Mouse (Mus musculus) embryonic facial prominence, embryonic 11.5 days (tissue): Measurements from ENCODE around the gene Hs6st1. TPM values are rescaled to one million over a fixed set of nuclear protein-coding genes. Genes with fewer than 3 reads are reported as not detected.

ENCODE experiments used
- ATAC-seq: fragments of 200-750 bp; cut with Nextera tagmentation; replicated peaks from 2 replicates; pipeline ENCODE4 v1.8.0; 2017; ENCODE audit warnings: low read depth; ENCODE audit not compliant: insufficient number of reproducible peaks, low FRiP score, low TSS enrichment
- DNase-seq: peaks from one replicate; pipeline ENCODE4 v3.0.0-alpha.2; 2015; ENCODE audit warnings: low spot score
- H3K27ac ChIP-seq: fragments of 300-500 bp; sonication (generic); replicated peaks from 2 replicates; pipeline ENCODE4 v1.5.1; 2014; ENCODE audit warnings: mild to moderate bottlenecking, low read depth, low read length, control low read depth
- H3K27me3 ChIP-seq: fragments of 300-500 bp; sonication (generic); 2 replicates; pipeline ENCODE4 v1.6.1; 2014; ENCODE audit warnings: mild to moderate bottlenecking, low read length, moderate library complexity, mixed read lengths; ENCODE audit not compliant: control insufficient read depth, insufficient read depth
- H3K36me3 ChIP-seq: fragments of 300-500 bp; sonication (generic); replicated peaks from 2 replicates; pipeline ENCODE4 v1.6.1; 2014; ENCODE audit warnings: low read depth, mild to moderate bottlenecking, low read length, moderate library complexity, mixed read lengths; ENCODE audit not compliant: control insufficient read depth, insufficient read depth
- H3K4me1 ChIP-seq: fragments of 300-500 bp; sonication (generic); 2 replicates; pipeline ENCODE4 v1.6.1; 2014; ENCODE audit warnings: low read length, mixed read lengths; ENCODE audit not compliant: control insufficient read depth, insufficient read depth
- H3K4me2 ChIP-seq: fragments of 300-500 bp; sonication (generic); 2 replicates; pipeline ENCODE4 v1.6.1; 2014; ENCODE audit warnings: low read depth, mild to moderate bottlenecking, control low read depth, low read length, moderate library complexity
- H3K4me3 ChIP-seq: fragments of 300-500 bp; sonication (generic); 2 replicates; pipeline ENCODE4 v1.5.1; 2014; ENCODE audit warnings: low read depth, low read length, control low read depth
- H3K9ac ChIP-seq: fragments of 300-500 bp; sonication (generic); replicated peaks from 2 replicates; pipeline ENCODE4 v1.6.1; 2014; ENCODE audit warnings: mild to moderate bottlenecking, control low read depth, low read length
- H3K9me3 ChIP-seq: fragments of 300-500 bp; sonication (generic); replicated peaks from 2 replicates; pipeline ENCODE4 v1.6.1; 2016; ENCODE audit warnings: mild to moderate bottlenecking, low read length, inconsistent platforms, mixed read lengths; ENCODE audit not compliant: control insufficient read depth
- WGBS: fragments of 180-500 bp; shearing (Covaris S2); extraction: QIAGEN DNeasy Blood & Tissue Kit; methylation state at CpG from one replicate; pipeline ENCODE4 v1.1.7; 2014; 5-methylcytosine and 5-hydroxymethylcytosine counted together
- polyA plus RNA-seq: library from polyadenylated mRNA; unstranded; fragments of >200 nt; fragmentation: Nextera tagmentation; extraction: Ambion mirVana; gene quantifications from 2 replicates; pipeline ENCODE4 v1.2.1, GENCODE M21; 2014

Hs6st1 gene
- polyA plus RNA-seq, 1 experiment from 2014 or later = 10.9 TPM

- H3K9me3 ChIP-seq = no peaks in the 10 kb centered on the region
- WGBS = 84% methylated on average over 4 of the region's 4 CpGs
- H3K36me3 ChIP-seq = no peaks in the 10 kb centered on the region
- H3K27ac ChIP-seq = no peak overlapping the region
- H3K9ac ChIP-seq = no peak overlapping the region
- no peak for ATAC-seq
- H3K27me3 ChIP-seq = no peaks in the 10 kb centered on the region
- H3K4me1 ChIP-seq = no peaks in the 10 kb centered on the region
- H3K4me3 ChIP-seq = no peak overlapping the region
- no peak overlapping the region for H3K4me2 ChIP-seq
- DNase-seq = no peak
These were observed 51.2 kb downstream of the Hs6st1 start for GRCm38 (mm10) chr1:36119426-36119825.

GRCm38 (mm10) chr1:36121172-36121571 lies 53.0 kb downstream of the Hs6st1 start:
- Histone ChIP-seq H3K4me3 (no peak overlapping the region), H3K4me1 (no peaks in the 10 kb centered on the region), H3K9ac (no peak overlapping the region), H3K36me3 (no peaks in the 10 kb centered on the region), H3K9me3 (no peaks in the 10 kb centered on the region), H3K27me3 (no peaks in the 10 kb centered on the region), H3K4me2 (no peak overlapping the region), H3K27ac (no peak overlapping the region)
- WGBS = 83% methylated on average over 8 of the region's 8 CpGs
- ATAC-seq (no peak), DNase-seq (no peak)

GRCm38 (mm10) chr1:36125076-36125475 lies 56.9 kb downstream of the Hs6st1 start:
- Histone ChIP-seq H3K4me3 (no peak overlapping the region), H3K27ac (no peak overlapping the region), H3K36me3 (no peaks in the 10 kb centered on the region), H3K9me3 (no peaks in the 10 kb centered on the region), H3K4me1 (no peaks in the 10 kb centered on the region), H3K4me2 (no peak overlapping the region), H3K9ac (no peak overlapping the region), H3K27me3 (no peaks in the 10 kb centered on the region)
- 70% methylated on average over 7 of the region's 7 CpGs for WGBS
- DNase-seq (no peak), ATAC-seq (no peak)

- H3K4me2 ChIP-seq = no peak overlapping the region
- no peaks in the 10 kb centered on the region for H3K4me1 ChIP-seq
- WGBS = 56% methylated on average over 4 of the region's 4 CpGs
- H3K36me3 ChIP-seq = no peaks in the 10 kb centered on the region
- H3K9me3 ChIP-seq = no peaks in the 10 kb centered on the region
- H3K27me3 ChIP-seq = no peaks in the 10 kb centered on the region
- DNase-seq = no peak
- H3K27ac ChIP-seq = no peak overlapping the region
- ATAC-seq = no peak
- no peak overlapping the region for H3K4me3 ChIP-seq
- H3K9ac ChIP-seq = no peak overlapping the region
These were observed 60.9 kb downstream of the Hs6st1 start for GRCm38 (mm10) chr1:36129126-36129525.

- DNase-seq = no peak
- no peaks in the 10 kb centered on the region for H3K27me3 ChIP-seq
- no peak overlapping the region for H3K4me3 ChIP-seq
- no peak overlapping the region for H3K4me2 ChIP-seq
- no peak for ATAC-seq
- 89% methylated on average over 8 of the region's 8 CpGs for WGBS
- H3K36me3 ChIP-seq = no peaks in the 10 kb centered on the region
- no peaks in the 10 kb centered on the region for H3K4me1 ChIP-seq
- H3K9me3 ChIP-seq = no peaks in the 10 kb centered on the region
- no peak overlapping the region for H3K27ac ChIP-seq
- H3K9ac ChIP-seq = no peak overlapping the region
These were observed 61.7 kb downstream of the Hs6st1 start for GRCm38 (mm10) chr1:36129881-36130280.

- Histone ChIP-seq H3K9ac (no peak overlapping the region), H3K4me1 (no peaks in the 10 kb centered on the region), H3K36me3 (no peaks in the 10 kb centered on the region), H3K27ac (no peak overlapping the region), H3K9me3 (no peaks in the 10 kb centered on the region), H3K27me3 (no peaks in the 10 kb centered on the region), H3K4me2 (no peak overlapping the region), H3K4me3 (no peak overlapping the region)
- 80% methylated on average over 4 of the region's 4 CpGs for WGBS
- DNase-seq (no peak), ATAC-seq (no peak)
These were observed 62.3 kb downstream of the Hs6st1 start for GRCm38 (mm10) chr1:36130307-36131035.

- Histone ChIP-seq H3K27me3 (no peaks in the 10 kb centered on the region), H3K4me2 (no peak overlapping the region), H3K4me1 (no peaks in the 10 kb centered on the region), H3K36me3 (no peaks in the 10 kb centered on the region), H3K9ac (no peak overlapping the region), H3K9me3 (no peaks in the 10 kb centered on the region), H3K27ac (no peak overlapping the region), H3K4me3 (no peak overlapping the region)
- DNase-seq (no peak), ATAC-seq (no peak)
- WGBS = 60% methylated on average over 4 of the region's 4 CpGs
These were observed 63.0 kb downstream of the Hs6st1 start for GRCm38 (mm10) chr1:36131154-36131553.

GRCm38 (mm10) chr1:36131766-36132165 lies 63.6 kb downstream of the Hs6st1 start:
- ATAC-seq = no peak
- H3K9ac ChIP-seq = no peak overlapping the region
- DNase-seq = no peak
- H3K4me2 ChIP-seq = no peak overlapping the region
- no peaks in the 10 kb centered on the region for H3K4me1 ChIP-seq
- H3K4me3 ChIP-seq = no peak overlapping the region
- H3K9me3 ChIP-seq = no peaks in the 10 kb centered on the region
- no peak overlapping the region for H3K27ac ChIP-seq
- no peaks in the 10 kb centered on the region for H3K27me3 ChIP-seq
- no peaks in the 10 kb centered on the region for H3K36me3 ChIP-seq
- WGBS = 70% methylated on average over 8 of the region's 8 CpGs
